Mouse (Mus musculus) neural tube, embryonic 10.5 days (tissue): ENCODE data around the gene Asic3.

Experiments used
- DNase-seq: peaks from one replicate; pipeline ENCODE4 v3.0.0-alpha.2; 2017; ENCODE audit warnings: low spot score; ENCODE audit errors: extremely low spot score

Asic3 gene

DNA sequence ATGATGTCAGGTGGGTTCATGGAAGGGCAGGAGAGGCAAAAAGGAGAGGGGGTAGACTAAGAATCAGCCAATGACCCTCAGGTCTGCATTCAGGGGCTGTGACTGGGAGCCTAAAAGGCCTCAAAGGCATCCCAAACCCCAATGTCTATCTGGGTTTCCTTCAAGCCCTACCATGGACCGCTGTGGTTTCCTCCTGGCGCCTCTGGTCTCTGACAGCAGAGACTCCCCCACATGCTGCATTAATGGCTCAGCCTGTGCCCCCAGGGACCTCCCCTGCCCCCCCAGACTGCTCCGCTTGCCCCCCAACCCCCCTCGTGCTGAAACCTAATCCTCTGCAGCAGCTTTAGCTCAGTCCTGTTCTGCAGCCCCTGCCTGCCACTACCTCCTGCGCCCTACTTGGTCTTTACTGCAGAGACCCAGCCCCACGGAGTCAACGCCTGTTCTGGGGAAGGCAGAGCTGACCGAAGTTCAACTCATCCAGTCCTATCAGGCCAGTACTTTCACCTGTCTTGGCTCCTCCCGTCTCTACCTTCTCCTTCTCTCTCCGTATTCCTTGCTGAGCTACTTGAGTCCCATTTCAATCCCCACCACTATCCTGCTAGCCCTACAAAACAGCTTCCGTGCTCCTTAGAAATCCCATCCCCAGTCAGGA is at the start of gene Asic3:
Gene Asic3, plus strand, starts transcription at position 351 of the 652 bp plus-strand sequence.
- DNase-seq: no peak

DNA sequence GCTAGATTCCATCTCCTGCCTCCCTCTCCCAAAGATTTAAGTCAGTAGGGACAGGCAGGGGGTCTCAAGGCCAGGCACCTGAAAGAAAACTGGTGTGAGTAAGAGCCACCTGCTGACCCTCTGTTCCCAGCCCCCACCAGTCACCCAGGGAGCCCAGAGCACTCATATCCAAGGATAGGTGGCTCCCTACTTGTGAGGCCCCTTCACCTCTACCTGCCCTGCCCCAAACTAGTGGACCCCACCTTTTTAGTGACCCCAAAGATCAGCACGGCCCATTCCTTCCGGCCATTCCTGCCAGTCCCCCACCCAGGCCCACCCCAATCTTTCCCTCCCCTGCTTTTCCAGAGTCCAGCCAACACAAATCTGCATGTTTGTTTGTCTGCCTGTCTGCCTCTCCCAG is 49.7 kb upstream of the Asic3 start:
- no peak for DNase-seq

DNA sequence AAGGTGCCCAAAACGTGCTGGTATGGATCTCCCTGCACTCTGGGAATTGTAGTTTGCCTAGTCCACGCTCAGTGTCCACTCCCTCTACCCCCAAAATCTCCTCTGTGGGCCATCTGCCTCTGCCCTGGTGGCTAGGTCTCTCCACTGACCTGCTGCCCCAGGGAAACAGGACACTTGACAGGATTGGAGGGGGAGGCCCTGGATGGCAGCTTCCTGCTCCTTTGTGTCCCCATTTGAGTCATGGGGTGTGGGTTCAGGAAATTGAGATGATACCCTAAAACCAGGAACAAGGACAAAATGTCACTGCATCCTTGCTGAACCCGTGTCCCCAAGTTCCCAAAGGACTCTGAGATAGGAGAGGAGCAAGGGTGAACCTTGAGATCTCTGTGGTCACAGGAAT is 49.1 kb upstream of the Asic3 start:
- no peak for DNase-seq

DNA sequence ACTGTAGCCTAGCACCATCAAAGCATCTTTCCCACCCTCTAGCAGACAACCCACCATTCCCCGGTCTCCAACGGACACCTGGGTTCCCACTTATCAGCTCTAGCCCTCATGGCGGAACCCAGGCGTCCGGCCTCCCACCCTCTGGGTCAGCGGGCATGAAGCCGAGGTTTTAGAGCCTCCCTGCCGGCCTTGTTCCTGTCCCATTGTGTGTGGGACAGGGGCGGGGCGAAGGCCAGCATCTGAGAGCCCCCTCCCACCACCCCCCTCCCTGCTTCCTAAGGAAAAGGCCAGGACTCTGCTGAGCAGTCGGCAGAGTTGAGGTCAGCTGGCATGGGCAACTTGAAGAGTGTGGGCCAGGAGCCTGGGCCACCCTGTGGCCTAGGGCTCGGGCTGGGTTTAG is 48.7 kb upstream of the Asic3 start, which contains the start of gene Nos3:
Gene Nos3, plus strand, starts transcription at position 303 of the 400 bp plus-strand sequence.
- DNase-seq: no peak

DNA sequence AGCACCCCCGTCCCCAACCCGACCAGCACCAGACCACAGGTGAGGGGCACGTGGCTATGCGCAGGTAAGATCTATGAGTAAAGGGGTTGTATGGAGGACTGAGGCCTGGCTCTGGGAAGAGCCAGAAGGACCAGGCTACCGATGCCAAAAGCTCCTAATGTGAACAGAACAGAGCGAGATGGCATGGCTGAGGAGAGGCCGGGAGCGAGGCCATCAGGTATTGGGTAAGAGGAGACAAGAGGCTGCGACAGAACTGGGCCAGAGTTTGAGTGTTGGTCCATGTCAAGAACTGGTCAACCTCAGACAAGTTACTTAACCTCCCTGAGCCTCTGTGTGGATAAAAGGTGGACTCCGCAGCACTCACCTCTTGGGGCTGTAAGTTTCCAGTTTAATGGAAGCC is 48.2 kb upstream of the Asic3 start:
- DNase-seq: no peak

DNA sequence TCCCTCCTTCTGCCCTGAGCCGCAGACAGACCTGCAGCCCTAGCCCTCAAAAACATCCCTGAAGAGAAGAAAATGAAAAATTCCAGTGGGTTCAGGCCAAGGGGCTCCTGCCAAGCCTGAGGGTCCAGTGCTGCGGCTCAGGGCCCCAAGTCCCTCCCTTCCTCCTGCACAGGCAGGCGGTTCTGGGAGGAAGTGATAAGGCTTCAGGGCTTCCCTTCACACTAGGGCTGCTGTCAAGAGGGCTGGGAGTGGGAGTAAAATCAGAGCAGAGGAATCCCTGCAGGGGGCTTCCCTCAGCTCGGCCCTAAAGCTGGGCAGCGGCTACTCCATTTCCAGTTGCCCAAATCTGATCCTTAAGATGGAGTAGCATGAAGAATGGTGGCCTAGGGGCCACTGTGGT is 47.7 kb upstream of the Asic3 start:
- no peak for DNase-seq

DNA sequence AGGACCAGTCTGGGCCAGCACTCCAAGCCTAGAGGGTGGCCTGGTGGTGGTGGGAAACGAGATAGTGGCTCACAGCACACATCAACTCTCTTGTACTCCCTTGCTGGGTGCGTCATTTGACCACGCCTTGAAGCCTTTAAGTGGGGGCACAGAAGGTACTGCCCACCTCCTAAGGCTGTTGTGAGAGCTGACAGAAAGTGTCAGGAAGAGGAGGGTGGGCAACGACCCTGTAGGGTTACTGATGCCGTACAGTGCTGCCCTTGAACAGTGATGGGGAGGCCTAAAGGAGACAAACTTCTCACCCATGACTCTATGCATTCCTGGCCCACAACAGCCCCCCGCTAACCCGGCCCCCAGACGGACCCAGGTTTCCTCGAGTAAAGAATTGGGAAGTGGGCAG is 46.8 kb upstream of the Asic3 start:
- DNase-seq: no peak

DNA sequence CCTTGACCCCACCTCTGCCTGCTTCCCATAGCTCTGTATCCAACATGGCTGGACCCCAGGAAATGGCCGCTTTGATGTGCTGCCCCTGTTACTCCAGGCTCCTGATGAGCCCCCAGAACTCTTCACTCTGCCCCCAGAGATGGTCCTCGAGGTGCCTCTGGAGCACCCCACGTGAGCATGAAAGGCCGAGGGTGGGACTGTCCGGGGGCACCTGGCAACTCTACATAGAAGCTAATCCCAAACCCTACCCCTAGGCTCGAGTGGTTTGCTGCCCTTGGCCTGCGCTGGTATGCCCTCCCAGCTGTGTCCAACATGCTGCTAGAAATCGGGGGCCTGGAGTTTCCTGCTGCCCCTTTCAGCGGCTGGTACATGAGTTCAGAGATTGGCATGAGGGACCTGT is 43.4 kb upstream of the Asic3 start:
- no peak for DNase-seq

DNA sequence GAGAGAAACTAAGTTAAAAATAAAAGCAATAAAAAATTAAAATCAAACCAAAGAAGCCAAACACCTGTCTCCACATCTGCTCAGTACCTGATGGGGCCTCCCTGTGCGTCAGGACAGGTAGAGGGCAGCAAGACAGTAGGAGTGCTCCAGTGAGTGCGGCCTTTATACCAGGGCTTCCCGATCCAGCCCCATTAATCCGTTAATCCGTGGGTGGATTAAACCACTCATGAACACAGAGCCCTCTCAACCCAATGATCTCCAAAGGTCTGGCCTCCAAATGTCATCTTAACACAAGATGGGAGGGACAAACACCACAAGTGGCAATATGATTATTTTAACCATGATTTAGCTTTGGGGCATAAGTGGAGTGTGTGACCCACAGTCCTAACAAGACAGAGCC is 39.4 kb upstream of the Asic3 start:
- DNase-seq: no peak

DNA sequence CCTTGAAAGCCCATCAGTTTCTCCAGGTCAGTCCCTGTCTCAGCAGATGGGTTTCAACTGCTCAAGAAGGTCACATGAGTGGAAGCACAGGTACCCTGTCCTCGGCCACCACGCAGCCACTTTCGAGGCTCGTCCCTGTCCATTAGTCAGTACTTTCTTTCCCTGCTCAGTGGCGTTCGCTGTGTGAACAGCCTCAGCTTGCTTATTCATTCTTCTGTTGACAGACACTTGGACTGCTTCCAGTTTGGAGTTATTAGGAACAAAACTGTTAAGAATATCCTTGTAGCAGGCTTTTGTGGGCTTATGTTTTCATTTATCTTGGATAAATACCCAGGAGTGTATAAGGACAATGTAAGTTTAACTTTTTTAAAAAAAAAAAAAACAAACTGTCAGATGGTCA is 39.0 kb upstream of the Asic3 start:
- no peak for DNase-seq

DNA sequence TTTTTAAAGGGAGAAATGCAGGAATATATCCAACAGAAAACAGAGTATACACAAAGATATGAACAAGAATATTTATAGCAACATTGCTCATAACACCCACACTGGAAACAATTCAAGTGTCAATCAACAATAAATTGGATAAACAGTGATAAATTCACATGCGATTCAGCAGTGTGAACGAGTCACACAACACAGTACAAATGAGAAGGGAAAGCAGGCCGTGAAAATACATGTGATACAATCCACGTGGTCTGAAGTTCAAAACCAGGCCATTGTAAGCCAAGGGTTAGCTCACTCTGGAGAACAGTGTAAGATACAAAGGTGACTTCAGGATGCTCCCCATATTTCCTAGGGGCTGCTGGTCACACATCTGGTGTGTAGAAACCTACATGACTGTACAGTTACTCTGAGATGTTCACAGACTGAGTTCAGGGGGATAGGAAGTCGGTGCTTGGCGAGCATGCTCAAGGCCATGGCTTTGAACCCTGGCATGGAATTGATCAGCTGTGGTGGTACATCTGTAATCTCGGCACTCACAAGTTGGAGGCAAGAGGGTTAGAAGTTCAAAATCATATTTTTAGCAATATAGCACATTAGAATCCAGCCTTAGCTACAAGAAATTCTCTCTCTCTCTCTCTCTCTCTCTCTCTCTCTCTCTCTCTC is 38.4 kb upstream of the Asic3 start:
- no peak for DNase-seq

DNA sequence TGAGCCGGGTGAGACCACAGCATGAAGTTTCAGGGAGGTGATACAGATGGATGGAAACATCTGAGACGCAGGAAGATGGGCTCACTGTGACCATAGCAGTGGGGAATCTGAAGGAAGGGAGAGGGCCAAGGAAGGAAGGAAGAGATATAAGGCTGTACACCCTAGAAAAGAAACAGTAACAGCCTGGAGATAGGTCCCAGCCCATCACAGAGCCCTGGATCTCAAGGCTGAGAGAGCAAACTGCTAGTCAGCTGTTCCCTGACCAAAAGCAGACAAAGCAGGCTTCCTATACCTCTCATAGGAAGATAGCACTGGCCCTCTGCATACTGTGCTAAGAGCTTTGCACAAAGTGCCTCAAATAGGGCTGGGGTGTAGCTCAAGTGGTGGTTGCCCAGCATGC is 34.5 kb upstream of the Asic3 start:
- DNase-seq: no peak

DNA sequence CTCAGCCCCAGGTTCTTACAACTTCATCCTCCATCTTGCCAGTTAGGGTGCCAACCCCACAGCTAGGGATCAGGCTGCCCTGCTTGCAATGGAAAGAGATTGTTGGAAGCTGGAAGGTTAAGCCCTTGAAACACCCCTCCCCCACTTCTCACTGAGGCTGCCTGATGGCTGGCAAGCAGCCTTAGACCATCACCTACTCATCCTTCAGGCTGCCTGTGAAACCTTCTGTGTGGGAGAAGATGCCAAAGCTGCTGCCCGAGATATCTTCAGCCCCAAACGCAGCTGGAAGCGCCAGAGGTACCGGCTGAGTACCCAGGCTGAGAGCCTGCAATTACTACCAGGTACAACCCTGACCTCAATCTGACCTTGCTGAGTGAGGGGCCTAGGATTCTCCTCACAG is 33.7 kb upstream of the Asic3 start:
- no peak for DNase-seq

DNA sequence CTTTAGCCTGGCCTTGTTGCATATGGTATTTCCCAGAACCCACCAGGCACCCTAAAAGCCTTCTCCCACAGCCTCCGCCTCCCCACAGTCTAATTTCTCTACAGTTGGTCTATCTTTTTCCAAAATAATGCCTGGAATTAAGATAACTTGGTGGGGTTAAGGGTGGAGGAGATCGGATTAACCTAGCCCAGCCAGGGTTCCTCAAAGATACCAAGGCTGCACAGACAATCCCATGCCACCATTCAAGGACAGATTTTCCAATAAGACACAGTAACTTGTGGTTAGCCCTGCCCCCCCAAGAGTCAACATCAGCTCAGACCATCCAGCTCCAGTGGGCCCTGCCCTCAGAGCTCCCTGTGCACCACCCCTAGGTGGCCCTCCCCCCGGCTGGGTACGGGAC is 32.7 kb upstream of the Asic3 start:
- DNase-seq: no peak

DNA sequence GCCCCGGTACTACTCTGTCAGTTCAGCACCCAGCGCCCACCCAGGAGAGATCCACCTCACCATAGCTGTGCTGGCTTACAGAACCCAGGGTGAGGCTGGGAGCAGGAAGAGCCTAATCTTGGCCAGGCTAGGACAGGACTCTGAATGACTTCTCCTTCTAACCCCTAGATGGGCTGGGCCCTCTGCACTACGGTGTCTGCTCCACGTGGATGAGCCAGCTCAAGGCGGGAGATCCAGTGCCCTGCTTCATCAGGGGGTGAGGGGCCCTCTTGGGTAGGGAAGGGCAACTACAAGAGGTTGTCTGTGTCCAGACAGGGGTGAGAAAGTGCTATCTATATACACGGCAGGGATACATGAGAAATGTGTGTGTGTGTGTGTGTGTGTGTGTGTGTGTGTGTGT is 31.7 kb upstream of the Asic3 start:
- no peak for DNase-seq

DNA sequence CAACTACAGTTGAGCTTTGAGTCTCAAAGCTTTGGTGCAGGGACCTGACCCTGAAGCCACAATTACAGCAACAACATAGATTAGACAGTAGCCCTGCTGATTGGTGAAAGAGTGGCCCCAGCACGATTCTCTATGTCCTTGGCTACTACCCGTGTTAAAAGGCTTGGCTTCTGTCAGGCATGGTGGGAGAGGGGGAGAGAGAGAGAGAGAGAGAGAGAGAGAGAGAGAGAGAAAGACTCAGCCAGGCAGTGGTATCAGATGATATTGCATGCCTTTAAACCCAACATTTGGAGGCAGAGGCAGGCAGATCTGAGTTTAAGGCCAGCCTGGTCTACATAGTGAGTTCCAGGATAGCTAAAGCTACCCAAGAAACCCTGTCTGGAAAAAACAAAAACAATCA is 31.2 kb upstream of the Asic3 start:
- no peak for DNase-seq

DNA sequence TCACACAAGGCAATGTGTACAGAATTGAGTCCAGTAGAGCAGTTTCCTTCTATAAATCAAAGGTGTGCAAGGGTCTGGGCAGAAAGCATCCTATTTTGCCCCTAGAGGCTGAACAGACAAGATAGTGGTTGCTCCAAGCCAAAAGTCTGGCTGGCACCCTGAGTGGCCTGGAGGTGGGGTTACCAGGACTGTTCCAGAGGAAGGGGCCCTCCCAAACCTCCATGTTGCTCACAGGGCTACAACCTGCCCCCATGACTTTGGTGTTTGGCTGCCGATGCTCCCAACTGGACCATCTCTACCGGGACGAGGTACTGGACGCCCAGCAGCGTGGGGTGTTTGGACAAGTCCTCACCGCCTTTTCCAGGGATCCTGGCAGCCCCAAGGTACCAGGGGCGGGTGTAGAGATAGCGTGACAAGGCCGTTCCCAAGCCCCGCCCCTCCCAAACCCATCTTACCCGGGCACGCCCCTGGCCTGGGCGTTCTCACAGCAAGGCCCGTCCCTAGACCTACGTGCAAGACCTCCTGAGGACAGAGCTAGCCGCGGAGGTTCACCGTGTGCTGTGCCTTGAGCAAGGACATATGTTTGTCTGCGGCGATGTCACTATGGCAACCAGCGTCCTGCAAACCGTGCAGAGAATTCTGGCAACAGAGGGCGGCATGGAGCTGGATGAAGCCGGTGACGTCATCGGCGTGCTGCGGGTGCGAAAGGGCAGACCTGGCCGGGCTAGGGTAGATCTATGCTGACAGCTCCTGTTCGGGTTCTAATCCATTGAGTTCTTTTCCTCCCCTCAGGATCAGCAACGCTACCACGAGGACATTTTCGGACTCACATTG is 29.9 kb upstream of the Asic3 start:
- DNase-seq: peak; percentile 95

DNA sequence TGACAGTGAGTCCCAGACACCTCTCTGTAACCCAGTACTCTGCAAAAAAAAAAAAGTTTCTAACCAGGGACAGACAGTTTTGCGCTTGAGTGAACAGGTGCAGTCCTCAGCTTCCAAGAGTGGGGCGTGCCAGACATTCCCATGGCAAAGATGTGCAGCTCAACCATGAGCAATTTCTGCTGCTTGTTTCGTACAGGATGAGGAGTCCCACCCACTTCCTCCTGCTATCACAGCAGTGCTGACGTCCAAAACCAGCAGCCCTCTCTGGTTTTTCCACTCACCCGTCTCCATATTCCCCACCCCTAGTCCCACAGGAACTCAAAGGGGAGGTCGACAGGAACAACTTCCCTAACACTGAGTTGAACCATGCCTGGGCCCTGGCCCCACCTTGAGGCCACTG is 28.8 kb upstream of the Asic3 start:
- no peak for DNase-seq

DNA sequence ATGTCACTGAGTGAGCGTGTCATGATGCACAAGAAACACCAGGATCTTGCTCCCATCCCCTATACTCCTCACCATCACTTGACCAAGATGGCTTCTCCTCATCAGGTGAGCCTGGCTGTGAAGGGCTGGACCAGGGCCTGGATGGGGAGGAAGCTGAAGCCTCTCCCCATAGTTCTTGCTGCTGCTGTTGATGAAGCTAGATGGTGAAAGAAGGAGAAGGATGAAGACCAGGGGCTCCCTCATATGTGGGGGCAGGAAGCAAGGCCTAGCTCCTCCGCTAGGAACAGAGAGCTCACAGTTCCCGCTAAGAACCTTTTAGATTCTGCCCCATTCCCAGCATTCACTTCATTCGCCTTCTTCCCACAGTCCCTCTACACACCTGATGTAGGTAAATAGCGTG is 27.8 kb upstream of the Asic3 start:
- no peak for DNase-seq

DNA sequence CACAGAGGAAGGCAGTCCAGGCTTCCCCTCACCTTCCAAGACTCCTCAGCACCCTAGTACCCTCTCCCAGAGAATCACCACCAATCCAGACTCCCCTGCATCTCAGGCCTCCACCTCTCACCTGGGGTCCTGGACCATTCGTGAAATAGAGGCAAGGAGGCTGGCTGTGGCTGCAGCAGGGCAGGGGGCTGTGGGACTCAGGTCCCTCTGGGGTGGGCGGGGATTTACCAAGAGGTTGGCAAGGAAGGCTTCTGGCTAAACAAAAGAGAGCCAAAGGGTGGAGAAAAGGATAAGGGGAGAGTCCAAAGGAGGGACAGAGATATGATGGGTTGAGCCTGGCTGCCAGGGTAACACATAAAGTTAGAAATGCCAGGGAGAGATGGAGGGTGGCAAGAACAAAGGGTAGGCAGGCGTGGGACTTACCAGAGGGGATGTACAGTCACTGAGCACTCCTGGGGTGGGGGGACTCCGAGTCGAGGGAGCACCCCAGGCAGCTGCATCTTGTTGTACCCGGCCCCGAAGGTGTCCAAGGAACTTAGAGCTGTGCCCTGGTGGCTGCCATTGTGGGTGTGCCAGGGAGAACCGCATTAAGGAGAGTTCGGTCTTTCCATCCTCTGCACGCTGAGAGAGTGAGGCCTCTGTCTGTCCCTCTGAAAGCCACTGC is 27.2 kb upstream of the Asic3 start:
- no peak for DNase-seq

DNA sequence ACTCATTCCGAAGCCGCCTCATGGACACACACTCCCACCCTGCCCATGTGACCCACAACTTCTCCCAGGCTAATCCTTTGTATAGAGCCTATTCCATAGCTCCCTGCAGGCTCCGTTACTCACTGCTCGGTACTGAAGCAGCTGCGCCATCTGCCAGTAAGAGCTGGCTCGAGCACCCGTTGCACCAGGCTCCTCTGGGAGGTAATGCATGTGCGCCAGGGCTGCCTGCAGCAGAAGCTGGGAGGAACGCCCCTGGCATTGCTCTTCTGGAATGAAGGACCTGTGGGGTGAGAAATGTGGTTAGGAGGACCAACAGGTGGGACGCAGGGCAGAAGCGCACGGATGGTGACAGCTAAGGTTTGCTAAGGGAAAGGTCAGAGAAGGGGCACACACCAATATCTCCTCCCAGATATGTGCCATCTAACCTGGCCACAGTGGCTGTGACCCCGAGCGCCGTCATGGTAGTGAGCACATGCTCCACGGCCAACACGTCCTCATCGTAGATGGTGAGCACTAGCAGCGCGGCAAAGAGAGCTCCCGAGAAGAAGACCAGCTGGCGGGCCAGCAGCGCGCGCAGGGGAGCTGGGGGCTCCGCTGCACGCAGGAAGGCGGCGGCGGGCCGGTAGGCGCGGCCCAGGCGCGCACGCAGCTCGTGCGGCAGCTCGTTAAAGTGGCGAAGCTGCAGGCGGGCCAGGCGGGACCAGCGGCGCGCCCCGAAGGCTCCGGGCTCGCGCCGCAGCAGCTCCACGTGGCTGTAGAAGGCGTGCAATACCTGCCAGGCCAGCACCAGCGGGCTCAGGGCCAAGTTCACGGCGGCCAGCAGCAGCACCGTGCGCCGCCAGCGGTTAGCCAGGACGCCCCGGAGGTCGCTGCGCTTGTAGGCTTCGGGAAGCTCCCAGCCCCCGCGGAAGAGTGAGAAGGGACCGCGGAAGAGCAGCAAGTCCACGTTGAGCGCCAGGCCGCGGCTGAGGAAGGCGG is 25.6 kb upstream of the Asic3 start:
- DNase-seq: peak; percentile 73
